Mouse (Mus musculus) ES-Bruce4 (cell line): ENCODE measurements at regions not wholly inside any gene's neighbourhood (a gene's known extent, or its start where the extent isn't known, plus 50 kb on each side); places are given as distances from the start of the nearest gene placed in this dataset.

Source experiments
- CTCF ChIP-seq: IDR thresholded peaks from one replicate; pipeline ENCODE4 v1.8.1; 2011; ENCODE audit warnings: low read depth, low read length
- POLR2A ChIP-seq: IDR thresholded peaks from one replicate; pipeline ENCODE4 v1.8.1; 2011; ENCODE audit warnings: low read length; ENCODE audit not compliant: insufficient read depth

DNA sequence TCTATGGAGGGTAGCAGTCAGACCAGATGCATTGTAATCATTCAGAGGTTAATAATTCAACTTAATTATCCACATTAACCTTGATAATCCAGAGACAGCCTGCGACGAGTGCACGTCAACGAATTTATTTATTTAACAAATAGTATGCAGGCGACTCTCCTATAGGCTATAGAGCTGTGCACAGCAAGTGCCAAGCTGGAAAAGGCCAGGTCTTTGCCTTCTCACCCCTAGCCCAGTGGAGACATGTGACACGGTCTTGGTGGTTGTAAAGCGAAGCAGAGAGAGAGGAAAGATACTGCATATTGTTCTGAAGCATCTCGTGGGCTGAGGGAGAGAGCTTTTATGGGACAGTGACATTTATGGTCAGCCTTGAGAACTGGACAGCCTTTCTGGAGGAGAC, 146.7 kb downstream of the Fam43a start:
- TF ChIP-seq CTCF: no peak
- no peak for TF ChIP-seq POLR2A
